Mouse (Mus musculus) E14TG2a.4 (cell line): ENCODE data around the gene Pnpla5.

ENCODE experiments used
- CTCF ChIP-seq: conservative IDR thresholded peaks from 2 replicates; pipeline ENCODE4 v1.5.1; 2014; ENCODE audit warnings: low read length
- NANOG ChIP-seq: IDR thresholded peaks from 2 replicates; pipeline ENCODE4 v1.6.1; 2014; ENCODE audit warnings: borderline replicate concordance, low read length, mixed read lengths
- POU5F1 ChIP-seq: IDR thresholded peaks from 2 replicates; pipeline ENCODE4 v1.6.1; 2014; ENCODE audit warnings: low read length, borderline replicate concordance

DNA sequence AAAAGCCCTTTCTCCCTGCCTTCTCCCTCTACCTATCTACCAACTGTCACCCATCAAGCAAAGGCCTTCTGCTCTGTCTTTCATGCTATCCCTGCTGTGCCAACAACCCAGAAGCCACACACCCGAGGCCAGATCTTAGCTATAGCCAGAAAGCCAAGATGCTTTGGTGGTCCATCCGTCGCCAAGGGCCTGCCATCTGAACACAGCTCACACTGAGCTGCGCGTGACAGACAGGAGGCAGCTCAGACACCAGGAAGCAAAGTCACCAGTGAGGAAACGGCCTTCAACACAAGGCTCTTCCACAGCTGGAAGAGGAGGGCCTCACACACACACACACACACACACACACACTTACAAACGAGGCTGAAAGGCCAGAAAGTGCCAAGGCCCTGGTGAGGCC is 28.1 kb downstream of the Pnpla5 start:
- TF ChIP-seq CTCF = no peak
- no peak for TF ChIP-seq POU5F1
- TF ChIP-seq NANOG = no peak
